Mouse (Mus musculus): ENCODE measurements around the gene Tnni1.
A peak's percentile ranks its signal among the peaks of the same experiment; 100 is the strongest.

Gene Tnni1

GRCm38 (mm10) chr1:135810180-135810579 is 30.9 kb downstream of the Tnni1 start:
- no peak for DNase-seq (ENCODE audit: low read depth, low spot score)

GRCm38 (mm10) chr1:135811016-135811646 is 31.9 kb downstream of the Tnni1 start:
- DNase-seq (ENCODE audit: low read depth, low spot score): peak; percentile 81

- DNase-seq (ENCODE audit: low read depth, low spot score): no peak
Observed at GRCm38 (mm10) chr1:135812205-135812604, 33.0 kb downstream of the Tnni1 start.

GRCm38 (mm10) chr1:135812618-135813017 is 33.4 kb downstream of the Tnni1 start:
- DNase-seq (ENCODE audit: low read depth, low spot score): no peak

- DNase-seq (ENCODE audit: low read depth, low spot score): no peak
Observed at GRCm38 (mm10) chr1:135813071-135813470, 33.8 kb downstream of the Tnni1 start.

- DNase-seq (ENCODE audit: low read depth, low spot score): no peak
Observed at GRCm38 (mm10) chr1:135813687-135814395, 34.6 kb downstream of the Tnni1 start.

- no peak for DNase-seq (ENCODE audit: low read depth, low spot score)
Observed at GRCm38 (mm10) chr1:135814531-135814930, 35.3 kb downstream of the Tnni1 start.

- no peak for DNase-seq (ENCODE audit: low read depth, low spot score)
Observed at GRCm38 (mm10) chr1:135817595-135817994, 38.4 kb downstream of the Tnni1 start.

GRCm38 (mm10) chr1:135818481-135819086 is 39.4 kb downstream of the Tnni1 start, which contains the start of gene Lad1:
TSS of gene Lad1 (plus strand) at chr1:135818598.
- peak; percentile 35 for DNase-seq (ENCODE audit: low read depth, low spot score)

GRCm38 (mm10) chr1:135820071-135820470 is 40.8 kb downstream of the Tnni1 start:
- DNase-seq (ENCODE audit: low read depth, low spot score): no peak

GRCm38 (mm10) chr1:135820736-135821364 is 41.6 kb downstream of the Tnni1 start:
- DNase-seq (ENCODE audit: low read depth, low spot score): no peak

GRCm38 (mm10) chr1:135821780-135822179 is 42.5 kb downstream of the Tnni1 start:
- no peak for DNase-seq (ENCODE audit: low read depth, low spot score)

- peak; percentile 45 for DNase-seq (ENCODE audit: low read depth, low spot score)
Observed at GRCm38 (mm10) chr1:135828918-135829317, 49.7 kb downstream of the Tnni1 start.

- DNase-seq (ENCODE audit: low read depth, low spot score): no peak
Observed at GRCm38 (mm10) chr1:135834206-135834859, 55.1 kb downstream of the Tnni1 start.

- no peak for DNase-seq (ENCODE audit: low read depth, low spot score)
Observed at GRCm38 (mm10) chr1:135834983-135835382, 55.7 kb downstream of the Tnni1 start.

GRCm38 (mm10) chr1:135835716-135836483 is 56.7 kb downstream of the Tnni1 start, which contains the start of gene Tnnt2:
TSS of gene Tnnt2 (plus strand) at chr1:135836354.
- peak; percentile 37 for DNase-seq (ENCODE audit: low read depth, low spot score)

- DNase-seq (ENCODE audit: low read depth, low spot score): no peak
Observed at GRCm38 (mm10) chr1:135838626-135839025, 59.4 kb downstream of the Tnni1 start.

- DNase-seq (ENCODE audit: low read depth, low spot score): no peak
Observed at GRCm38 (mm10) chr1:135839065-135839464, 59.8 kb downstream of the Tnni1 start.

- no peak for DNase-seq (ENCODE audit: low read depth, low spot score)
Observed at GRCm38 (mm10) chr1:135840675-135841395, 61.6 kb downstream of the Tnni1 start.

All from mesoderm, embryonic 11.5 days (tissue).